Mouse (Mus musculus): ENCODE data around the gene Car14.
"Not testable (repeated sequence)": the region's sequence is repeated elsewhere in the genome, so short reads cannot be mapped to it uniquely, and the experiment has no call there.

The Car14 gene

DNA sequence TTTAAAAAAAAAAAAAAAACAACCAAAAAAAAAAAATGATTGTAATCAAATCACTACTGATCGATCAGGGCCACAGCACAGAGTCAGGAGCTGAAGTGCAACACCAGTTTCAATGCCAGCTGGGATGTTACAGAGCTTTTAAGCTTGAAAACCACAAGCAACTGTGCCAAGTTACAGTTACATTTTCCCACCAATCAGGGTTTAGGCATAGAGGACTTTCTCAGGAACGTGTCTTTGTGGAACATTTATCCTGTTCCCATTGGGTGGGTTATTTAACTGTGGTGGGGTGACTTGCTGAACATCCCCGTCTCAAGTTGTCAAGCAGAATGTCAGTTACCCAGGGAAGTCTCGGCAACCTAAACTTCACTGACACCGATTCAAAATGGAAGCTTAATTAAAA, 20.6 kb upstream of the Car14 start:
- DNase-seq (ENCODE audit: low spot score in 2 of 2) = no peak

DNA sequence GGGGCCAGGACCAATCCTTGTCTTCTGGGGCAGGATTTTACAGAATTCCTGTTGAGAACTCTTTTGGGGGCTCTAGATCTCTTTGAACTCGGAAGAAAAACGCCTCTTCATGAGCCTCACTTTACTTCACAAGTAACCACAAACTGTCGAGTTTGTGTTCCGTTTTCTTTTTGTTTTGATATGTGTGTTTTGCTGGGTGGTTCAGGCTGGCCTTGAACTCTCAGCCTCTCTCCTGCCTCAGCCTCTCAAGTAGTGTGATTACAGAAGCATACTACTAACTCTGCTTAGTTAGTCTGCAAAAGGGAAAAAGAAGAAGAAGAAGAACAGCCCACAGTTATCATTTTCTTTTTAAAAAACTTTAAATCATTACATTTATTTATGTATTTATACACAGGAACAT, 19.7 kb upstream of the Car14 start:
- no peak for DNase-seq (ENCODE audit: low spot score in 2 of 2)

DNA sequence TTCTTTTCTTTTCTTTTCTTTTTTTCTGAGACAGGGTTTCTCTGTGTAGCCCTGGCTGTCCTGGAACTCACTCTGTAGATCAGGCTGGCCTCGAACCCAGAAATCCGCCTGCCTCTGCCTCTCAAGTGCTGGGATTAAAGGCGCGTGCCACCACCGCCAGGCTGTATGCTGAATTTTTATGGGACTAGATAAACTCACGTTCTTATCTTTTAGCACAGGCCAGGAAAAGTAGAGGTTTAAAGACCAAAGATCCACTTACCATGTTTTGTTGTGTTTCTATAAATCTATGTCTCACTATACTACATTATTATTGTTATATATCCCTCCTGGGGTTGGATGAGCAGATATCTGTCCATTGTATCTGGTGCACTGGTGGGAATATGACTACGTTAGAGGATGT, 18.9 kb upstream of the Car14 start:
- DNase-seq (ENCODE audit: low spot score in 2 of 2) = not testable (repeated sequence)

DNA sequence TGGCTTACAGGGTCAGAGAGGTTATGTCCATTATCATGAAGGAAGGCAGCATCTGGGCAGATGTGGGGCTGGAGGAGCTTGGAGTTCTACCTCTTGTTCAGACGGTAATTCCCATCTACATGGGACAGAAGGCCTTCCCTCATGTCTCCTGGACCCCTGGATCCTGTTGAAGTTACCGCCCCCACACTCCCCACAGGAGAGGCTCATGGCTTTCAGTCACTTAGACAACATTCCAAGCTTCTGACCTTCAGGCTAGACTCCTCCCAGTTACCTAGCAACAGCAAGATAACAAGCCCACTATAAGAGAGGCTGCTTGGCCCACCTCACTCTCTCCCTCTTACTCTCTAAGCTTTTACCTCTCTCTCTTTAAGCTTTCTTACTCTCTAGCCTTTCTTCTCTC, 16.0 kb upstream of the Car14 start:
- DNase-seq (ENCODE audit: low spot score in 2 of 2) = not testable (repeated sequence)

DNA sequence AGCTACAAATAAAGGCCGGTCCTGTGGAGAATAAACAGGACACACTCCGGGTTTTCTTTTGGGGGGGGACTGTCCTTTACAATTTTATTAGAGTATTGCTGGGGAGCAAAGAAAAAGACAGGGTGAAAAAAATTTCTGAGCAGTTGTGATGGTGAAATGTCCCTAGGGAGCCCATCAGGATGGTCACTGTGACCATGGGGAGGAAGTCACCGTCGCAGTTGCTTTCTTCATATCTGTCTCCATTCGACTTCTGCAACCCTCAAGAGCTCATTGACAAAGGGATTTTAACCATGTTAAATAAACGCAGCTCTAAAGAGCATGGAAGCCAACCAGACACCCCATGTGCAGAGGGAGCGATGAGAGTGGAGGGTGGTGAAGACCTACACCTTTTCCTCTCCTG, 12.3 kb upstream of the Car14 start:
- no peak for DNase-seq (ENCODE audit: low spot score in 2 of 2)

DNA sequence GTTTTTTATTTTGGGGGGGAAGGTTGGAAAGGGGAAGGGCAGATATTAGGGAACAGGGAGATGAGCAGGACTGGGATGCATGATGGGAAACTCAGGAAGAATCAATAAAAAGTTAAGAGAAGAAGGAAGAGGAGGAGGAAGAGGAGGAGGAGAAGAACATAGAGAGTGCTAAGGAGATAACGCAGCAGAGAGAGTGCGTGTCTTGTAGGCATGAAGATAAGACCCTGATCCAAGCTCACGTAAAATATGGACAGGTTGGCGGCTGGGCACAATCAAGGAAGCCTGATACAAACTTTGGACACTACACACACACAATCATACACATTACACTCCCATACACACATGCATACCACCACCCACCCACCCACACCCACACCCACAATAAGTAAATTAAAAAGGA, 10.2 kb upstream of the Car14 start:
- DNase-seq (ENCODE audit: low spot score in 2 of 2) = no peak

DNA sequence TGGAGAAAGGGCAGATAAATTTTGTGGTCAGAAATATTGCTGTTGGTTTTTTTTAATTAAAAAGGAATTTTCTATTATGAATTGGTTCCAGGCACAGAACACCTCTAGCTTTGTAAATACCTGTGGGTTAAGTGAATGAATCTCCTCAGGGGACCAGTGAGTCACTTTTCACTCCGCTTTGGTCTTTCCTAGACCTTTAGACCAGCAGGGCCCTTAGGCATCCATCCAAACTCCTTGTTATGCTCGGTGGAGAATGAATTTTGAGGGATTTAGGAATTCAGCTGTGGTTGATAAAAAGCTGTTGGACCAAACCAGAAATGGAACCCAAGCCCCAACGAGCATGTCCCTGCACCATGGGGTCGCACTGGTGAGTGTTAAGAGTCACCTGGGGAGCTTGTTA, 3.1 kb upstream of the Car14 start:
- DNase-seq (ENCODE audit: low spot score in 2 of 2) = no peak

DNA sequence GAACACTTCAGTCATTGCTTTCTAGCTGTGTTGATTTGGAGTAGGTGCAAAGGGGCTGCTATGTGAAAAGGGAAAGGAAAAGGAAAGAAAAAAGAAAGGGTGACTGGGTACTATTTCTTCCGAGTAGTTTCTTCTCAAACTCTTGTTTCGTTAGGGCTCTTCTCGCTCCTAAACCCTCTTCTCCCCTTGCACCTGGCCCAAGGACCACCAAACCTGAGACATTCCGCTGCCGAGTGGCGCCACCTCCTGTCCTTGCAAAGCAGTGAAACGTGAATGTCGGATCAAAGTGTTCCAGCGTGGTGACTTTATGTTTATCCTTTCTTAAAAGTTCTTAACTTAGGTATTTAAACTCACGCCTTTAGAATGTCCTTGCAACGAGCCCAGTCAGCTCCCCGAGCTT, 2.4 kb upstream of the Car14 start:
- DNase-seq (ENCODE audit: low spot score in 2 of 2) = peak in 1 of 2 experiments; percentile 78

DNA sequence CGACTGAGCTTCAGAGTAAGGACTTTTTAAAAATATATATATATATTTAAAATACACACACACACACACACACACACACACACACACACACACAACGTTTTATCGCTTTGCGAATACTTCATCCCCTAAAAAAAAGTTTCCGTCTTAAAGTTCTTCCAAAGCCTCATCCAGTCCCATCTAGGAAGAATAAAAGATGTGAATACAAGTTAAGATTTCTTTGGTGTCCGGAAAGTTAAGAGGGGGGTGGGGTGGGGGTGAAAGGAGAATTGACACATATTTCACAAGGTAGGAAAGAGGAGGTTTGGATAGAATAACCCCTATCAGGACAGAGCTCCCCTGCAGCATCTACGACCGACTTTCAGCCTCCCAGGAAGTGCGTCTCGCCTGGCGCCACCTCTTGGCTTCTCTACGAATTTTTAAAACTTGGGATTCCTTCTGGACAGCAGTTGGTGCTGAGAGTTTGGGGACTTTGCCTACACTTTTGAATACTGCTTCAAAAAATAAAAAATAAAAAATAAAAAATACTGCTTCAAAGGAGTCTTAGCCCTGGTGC, 1.5 kb upstream of the Car14 start:
- peak in 1 of 2 experiments; percentile 60 for DNase-seq (ENCODE audit: low spot score in 2 of 2)

DNA sequence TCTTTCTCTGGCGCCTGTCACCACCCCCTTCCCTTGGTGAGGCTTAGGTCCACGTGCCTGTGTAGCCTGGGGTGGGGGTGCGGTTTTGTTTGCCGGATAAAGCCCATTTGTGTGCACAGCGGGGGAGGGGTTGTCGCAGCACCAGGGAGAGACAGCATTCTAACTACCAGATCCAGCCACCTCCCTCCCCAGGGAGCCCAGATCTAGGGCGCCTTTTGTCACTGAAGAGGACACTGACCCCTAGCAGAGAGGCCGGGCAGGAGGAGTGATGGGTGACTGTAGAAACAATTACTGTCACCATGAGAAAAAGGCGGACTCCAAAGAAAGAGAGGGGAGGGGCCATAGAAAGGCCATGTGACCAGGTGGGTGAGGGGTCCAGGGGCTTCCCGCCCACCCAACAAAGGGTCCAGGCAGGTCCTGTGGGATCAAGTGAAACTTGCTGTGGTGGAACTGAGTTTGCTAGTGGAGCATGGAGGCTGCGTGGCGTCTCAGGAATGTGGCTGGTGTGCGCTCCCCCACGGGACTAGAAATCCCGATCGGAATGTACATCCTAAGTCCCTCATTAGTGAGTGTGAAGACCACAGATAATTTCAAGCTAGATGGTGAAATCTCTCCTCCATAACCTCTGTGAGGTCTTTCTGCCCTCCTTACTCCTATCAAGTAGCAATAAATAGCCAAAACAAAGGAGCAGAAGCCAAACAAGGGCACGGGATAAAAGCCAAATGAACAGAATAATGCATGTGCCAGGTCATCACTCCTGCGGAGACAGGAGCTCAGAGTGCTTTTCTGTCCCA, 852 bp upstream of the Car14 start:
- DNase-seq (ENCODE audit: low spot score in 2 of 2) = peak in 1 of 2 experiments; percentile 35

DNA sequence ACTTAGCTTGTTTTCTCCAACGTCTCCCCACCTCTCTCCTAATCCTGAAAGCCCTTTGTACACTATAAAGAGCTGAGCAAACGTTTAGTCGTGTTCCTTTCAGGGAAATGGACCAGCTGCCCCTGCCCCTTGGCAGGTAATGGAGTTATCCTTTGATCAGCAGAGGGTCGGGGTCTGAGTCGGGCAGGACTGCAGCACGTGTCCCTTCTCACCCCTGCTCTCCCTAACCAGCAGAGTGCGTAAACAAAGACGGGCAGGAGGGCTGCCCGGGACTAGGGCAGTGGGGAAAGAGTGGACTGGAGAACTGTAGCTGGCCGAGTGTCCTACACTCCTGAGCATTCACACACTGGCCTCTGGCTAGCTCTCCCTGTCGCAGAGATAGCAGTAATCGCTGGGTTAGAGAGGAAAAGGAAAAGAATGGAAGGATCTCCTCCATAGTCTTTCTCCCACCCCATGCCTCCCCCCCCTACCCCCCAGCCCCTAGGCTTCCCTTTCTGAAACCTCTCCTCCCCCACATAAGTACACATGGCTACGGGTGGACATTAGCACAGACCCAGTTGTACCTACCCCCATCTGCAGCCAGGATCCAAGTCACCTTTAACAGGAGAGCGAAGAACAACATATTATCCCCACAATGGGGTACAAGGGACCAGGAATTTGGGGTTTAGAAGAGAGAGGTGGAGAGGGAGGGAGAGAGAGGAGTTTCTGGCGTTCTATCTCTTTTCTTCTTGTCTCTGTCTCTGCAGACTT, 563 bp downstream of the Car14 start:
- no peak for DNase-seq (ENCODE audit: low spot score in 2 of 2)

DNA sequence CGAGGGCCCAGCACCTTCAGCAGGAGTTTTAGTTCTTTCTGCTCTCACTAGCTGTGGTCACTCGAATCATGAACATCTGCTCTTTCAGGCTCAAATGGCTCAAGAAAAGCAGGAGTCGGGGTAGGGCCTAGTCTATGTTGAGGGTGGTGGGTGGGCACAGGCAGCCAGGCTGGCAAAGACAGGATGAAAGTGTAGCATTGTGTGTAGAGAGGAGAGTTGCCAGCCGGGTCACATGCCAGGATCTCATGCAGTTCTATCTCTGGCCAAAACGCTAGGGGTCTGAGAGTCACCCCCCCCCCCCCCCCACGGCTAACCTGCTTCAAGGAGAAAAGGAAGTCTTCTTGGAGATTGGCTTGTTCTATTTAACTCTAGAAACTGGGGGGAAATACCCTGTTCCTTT, 1.8 kb downstream of the Car14 start:
- no peak for DNase-seq (ENCODE audit: low spot score in 2 of 2)

DNA sequence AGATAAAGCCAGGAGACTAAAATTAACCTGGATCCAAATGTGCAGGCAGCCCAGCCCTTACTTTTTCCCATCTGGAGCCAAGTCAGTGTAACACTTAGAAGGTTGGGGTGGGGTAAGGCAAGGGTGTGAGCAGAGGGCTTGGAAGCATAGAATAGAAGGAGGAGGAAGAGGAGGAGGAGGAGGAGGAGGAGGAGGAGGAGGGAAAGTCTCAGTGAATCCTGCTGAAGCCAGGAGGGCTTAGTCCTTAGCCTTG, 2.2 kb downstream of the Car14 start:
- no peak for DNase-seq (ENCODE audit: low spot score in 2 of 2)

DNA sequence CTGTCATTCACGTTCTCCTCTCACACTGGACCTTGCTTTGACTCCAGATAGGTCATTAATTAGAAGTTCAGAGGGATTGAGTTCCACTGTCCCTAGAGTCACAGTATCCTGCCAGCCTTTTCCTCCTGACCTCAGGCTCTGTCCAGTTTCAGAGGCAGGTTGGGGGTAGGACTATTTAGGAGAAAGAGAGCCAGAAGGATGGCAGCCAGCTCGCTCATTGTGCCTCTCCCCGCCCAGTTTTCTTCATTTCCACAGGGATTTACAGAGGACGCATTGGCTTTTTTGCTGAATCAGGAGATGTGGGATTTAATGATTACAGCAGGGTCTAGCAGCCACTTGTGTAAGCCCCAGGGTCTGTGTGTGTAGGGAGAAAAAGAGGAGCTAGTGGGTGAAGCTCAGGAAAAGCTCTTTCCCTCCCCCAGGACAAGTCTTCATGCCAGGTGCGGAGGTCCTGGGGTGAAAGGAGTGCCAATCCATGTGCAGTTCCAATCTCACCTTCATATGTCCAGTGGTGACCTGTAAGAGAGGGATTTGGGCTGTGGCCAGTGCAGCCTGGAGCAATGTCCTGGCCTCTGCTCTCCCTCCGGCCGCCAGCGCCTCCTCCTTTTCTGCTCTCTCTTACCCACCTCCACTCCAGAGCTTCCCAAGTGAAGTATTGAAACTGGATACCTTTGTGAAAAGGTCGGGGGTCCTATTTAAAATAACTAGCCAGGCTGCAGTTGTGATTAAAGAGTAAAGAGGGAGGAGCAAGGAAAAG, 2.7 kb downstream of the Car14 start:
- DNase-seq (ENCODE audit: low spot score in 2 of 2) = no peak

DNA sequence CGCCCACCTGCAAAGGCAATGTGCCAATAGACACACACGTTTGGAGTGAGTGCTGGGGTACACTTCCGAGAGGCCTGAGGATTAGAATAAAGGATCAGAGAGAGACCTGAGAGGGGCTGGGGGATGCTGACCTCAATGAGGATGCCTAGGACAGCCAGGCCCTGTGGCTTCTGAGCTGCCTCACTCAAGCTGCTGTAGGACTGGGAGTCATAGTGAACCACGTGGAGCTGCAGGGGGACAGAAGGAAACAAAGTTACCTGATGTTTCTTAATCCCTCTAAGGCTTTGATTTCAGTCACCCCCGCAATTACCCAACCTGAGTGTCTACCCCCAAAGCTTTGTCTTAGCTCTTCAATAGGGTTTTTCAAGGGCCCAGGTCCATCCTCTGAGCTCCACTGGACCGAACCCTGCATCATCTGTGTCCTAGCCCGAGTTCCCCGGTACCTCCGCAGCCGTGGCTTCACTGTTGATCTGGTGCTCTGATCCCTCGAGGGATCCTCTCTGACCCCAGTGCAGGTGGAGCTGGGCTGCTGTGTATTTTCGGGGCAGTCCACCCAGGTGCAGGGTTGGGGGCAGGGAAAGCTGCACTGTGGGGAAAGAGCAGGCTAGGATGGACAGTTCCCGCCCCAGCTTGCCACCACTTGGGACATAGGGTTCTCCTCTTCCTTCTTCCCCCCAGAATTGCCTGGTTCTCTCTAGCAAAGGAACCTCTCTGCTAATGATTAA, 4.5 kb downstream of the Car14 start:
- no peak for DNase-seq (ENCODE audit: low spot score in 2 of 2)

DNA sequence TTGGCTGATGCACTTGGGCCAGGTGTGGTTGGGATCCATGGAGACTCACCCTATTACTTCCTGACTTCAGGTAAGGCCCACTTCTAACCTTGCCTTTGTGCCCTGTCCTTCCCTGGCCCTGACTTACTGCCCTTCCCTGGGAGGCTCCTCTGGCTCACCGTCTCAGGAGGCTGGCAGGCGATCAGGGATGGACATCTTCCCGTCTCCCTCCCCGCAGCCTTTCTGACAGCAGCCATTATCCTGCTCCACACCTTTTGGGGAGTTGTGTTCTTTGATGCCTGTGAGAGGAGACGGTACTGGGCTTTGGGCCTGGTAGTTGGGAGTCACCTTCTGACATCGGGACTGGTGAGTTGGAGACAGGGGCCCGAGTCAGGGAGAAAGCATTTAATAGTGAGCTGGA, 9.0 kb downstream of the Car14 start:
- not testable (repeated sequence) for DNase-seq (ENCODE audit: low spot score in 2 of 2)

DNA sequence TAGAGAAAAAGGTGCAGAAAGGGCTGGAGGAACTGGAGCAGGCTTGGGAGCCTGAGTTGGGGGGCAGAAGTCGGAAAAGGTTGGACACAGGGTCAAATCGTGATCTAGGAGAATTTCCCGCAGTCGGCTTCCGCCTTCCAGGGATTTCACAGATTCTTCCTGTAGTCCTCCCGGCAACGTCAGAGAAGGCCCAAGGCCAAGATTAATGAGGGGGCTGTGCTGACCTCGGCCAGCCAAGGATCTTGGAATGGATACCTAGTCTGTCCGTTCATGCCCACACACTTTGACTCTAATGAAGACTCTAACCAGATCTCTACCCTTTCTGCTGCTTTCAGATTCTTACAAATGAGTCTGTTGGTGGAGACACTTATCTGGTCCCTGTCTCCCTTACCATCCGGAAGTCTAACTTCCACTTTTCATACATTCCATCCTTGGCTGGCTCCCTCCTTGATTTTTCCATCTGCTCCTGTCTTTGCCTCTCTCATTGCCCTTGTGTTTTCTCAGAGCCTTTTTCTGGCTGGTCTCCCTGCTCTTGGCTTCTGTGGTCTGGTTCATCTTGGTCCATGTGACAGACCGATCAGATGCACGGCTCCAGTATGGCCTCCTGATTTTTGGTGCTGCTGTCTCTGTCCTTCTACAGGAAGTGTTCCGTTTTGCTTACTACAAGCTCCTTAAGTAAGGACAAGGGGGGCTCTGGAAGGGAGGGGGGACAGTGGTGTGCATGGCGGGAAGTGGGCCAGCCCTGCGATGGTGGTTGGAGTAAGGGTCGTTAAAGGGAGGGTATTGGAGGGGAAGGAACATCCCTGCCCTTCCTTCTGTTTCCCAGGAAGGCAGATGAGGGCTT, 10.0 kb downstream of the Car14 start:
- DNase-seq (ENCODE audit: low spot score in 2 of 2) = peak; percentile 36 to 50

DNA sequence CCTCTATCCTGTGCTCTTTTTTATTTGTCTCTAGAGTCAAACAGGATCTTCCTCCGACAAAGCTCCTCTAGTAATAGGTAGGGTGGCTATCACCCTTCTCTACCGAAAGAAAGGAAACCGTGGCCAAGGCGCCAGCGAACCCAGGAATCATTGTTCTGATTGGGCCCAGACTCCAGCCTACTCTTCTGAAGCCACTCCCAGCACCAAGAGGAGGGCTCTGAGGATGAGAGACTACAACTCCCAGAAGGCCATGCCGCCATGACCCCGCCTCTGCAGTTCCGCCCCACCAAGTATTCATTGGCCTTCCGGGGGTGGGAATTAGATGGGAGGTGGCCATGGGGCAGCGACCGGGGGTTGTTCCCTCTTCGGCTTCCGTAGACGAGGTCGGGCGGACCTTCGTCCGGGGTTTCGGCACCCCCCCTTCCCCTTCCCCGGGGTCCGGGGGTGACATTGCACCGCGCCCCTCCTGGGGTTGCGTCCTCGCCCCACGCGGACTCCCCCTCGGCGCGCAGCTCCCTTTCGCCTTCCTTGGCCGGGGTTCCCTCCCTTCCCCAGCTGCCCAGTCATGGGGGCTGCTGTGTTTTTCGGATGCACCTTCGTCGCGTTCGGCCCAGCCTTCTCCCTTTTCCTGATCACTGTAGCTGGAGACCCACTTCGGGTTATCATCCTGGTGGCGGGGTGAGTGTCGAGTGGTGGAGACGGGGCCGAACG, 10.7 kb downstream of the Car14 start, which contains the start of gene Aph1a:
TSS of gene Aph1a (plus strand) at position 364 of the 711 bp plus-strand sequence.
- DNase-seq (ENCODE audit: low spot score in 2 of 2) = peak; percentile 88 to 96

DNA sequence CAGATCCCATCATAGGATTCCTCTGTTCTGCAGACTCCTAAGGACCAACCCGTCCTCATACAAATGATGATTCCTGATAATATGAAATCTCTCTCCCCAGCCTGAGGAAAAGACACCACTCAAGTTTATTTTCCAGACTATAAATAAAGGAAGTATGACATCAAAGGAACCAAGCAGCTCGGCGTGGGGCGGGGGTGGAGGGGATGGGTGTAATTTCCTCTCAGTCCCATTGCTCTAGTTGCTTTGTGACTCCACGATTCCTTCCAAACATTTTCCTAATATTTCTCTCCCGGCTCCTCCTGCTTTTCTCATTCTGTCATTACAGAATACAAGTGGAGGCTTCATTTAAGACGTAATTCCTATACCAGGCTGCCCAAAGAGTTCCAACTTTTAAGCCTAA, 11.4 kb downstream of the Car14 start:
- DNase-seq (ENCODE audit: low spot score in 2 of 2) = no peak

Data from spleen, postnatal 10 days (tissue).